Mouse (Mus musculus): ENCODE results near the gene Usp31.

Usp31 gene

GRCm38 (mm10) chr7:121654675-121655074 is 52.4 kb downstream of the Usp31 start:
- no peak for DNase-seq

DNA sequence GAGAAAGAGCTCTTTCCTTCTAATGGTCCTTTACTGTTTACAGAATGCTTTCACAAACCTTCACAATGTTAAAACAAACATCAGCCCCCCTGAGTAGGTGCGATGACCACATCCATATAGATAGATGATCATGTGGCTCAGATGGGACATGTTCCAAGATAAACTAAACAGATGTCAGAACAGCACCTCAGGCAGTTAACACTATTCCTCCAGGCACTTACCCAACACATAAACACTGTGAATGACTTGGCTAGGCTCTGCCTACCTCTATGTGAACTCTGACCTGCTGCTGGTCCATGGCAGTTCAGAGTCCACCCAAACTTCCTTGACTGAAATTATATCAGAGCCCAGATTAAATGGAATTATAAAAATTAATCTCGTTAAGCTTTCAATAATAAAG is 54.4 kb downstream of the Usp31 start:
- no peak for DNase-seq

GRCm38 (mm10) chr7:121650724-121651123 is 56.3 kb downstream of the Usp31 start:
- no peak for DNase-seq

- DNase-seq, result no peak
Observed at GRCm38 (mm10) chr7:121640998-121641762, 65.9 kb downstream of the Usp31 start.

GRCm38 (mm10) chr7:121636732-121637131 is 70.3 kb downstream of the Usp31 start:
- DNase-seq, result no peak

GRCm38 (mm10) chr7:121634236-121634635 is 72.8 kb downstream of the Usp31 start:
- no peak for DNase-seq

DNA sequence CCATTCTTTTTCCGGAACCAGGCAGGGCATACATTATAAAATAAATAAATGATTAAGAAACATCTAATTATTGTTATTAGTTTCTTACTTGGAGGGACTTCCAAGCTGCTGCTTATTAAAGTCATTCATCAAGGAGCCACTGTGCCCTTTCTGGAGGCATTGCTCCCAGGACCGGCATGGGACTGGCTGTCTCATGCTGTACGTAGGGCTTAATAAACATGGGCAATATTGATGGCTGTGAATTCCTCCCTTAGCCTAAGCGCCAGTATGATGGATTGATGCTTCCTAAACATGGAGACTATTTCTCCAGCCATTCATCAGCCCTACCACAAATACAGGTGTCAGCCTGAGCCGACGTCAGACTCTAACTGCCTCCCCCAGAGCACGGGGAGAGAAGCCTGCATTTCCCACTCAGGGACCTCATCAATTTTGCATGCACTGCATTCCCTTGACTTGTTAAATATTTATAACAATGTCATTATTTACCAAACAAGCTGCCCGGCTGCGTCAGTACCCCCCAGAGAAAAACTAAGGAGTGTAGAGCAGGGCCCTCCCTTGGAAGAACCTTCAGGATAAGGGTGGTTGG is 84.1 kb downstream of the Usp31 start:
- DNase-seq, result no peak

- no peak for DNase-seq
Observed at GRCm38 (mm10) chr7:121622433-121622832, 84.6 kb downstream of the Usp31 start.

DNA sequence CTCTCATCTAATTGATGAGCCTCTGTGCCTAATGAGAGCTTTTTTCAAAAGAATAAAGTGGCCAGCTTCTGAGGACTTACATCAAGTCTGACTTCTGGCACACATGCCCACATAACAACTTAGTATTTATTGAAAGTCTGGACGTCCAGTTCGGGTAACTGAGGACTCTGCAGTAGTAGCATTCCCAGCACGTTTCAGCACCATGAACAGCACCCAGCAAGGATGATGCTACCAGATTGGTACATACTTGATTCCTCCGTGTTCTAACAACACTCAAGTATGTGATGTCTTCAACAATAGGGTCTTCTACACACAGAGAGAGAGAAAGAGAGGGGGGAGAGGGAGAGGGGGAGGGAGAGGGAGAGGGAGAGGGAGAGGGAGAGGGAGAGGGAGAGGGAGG is 105.4 kb downstream of the Usp31 start:
- DNase-seq, result no peak

- DNase-seq, result no peak
Observed at GRCm38 (mm10) chr7:121596401-121596800, 110.7 kb downstream of the Usp31 start.

DNA sequence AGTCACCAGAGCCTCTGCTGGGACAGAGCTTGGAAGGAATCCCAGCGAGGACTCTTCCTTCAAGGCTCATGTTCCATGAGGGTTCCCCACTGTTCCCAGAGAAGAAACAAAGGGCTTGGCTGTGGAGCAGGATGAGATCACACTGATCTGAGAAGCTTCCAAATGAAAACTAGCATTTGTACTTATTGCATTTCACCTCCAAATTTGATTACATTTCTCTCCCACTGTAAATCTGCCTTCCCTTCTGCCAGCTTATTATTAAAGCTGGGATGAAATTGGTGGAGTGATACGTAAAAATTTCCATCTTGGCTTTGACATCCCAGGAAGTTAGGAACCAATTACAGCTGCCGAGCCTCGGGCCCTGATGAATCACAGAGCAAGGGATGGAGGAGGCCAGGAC is 111.6 kb downstream of the Usp31 start:
- no peak for DNase-seq

DNA sequence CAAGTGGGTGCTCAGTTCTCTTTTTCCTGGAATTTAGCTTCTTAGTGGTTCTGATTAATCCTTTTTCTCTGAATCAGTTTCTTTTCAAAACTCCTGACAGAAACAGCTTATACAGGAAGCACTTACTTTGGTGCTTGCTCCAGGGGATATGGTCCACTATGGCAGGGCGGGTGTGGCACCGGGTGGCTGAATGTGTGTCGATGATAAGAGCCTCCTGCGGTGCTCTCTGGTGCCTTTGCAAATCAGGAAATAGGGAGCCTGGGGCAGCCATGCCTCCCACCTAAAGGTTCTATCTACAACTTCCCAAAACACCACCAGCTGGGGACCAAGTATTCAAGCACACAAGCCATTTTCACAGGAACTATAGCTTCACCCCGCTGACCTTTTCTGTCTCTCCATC is 112.0 kb downstream of the Usp31 start:
- DNase-seq, result no peak

GRCm38 (mm10) chr7:121594623-121595022 is 112.4 kb downstream of the Usp31 start:
- DNase-seq, result no peak

Measured in heart, adult 11 months (tissue).